Mouse (Mus musculus): Measurements from ENCODE around the gene Ostc. TPM values are rescaled to one million over a fixed set of nuclear protein-coding genes. Genes with fewer than 3 reads are reported as not detected.
A peak's percentile ranks its signal among the peaks of the same experiment; 100 is the strongest.

Ostc gene
- total and polyA plus RNA-seq, 2 experiments from 2014 or later: 150 to 152 TPM

GRCm38 (mm10) chr3:130702289-130702688 lies 7.0 kb downstream of the Ostc start:
- no peak overlapping the region for H3K4me3 ChIP-seq (ENCODE audit: low read depth, low read length)
- H3K4me2 ChIP-seq (ENCODE audit: low read depth, low read length): no peak overlapping the region
- peaks cover 69% of the 10 kb centered on the region for H3K36me3 ChIP-seq (replicated peaks; ENCODE audit: control insufficient read depth, insufficient read depth, low read length)
- no peak for TF ChIP-seq CTCF (IDR thresholded peaks at IDR 0.05; ENCODE audit: low read depth)
- TF ChIP-seq EP300 (IDR thresholded peaks at IDR 0.05; ENCODE audit: low read depth): no peak
- no peaks in the 10 kb centered on the region for H3K4me1 ChIP-seq (ENCODE audit: control insufficient read depth, insufficient read depth)
- DNase-seq (ENCODE audit: low spot score) (no peak), ATAC-seq (ENCODE audit: insufficient read depth, low read depth) (no peak)
- H3K27me3 ChIP-seq (ENCODE audit: control insufficient read depth, insufficient read depth, low read length): no peaks in the 10 kb centered on the region
- no peaks in the 10 kb centered on the region for H3K9me3 ChIP-seq (replicated peaks; ENCODE audit: control insufficient read depth, low read length)
- no peak overlapping the region for H3K9ac ChIP-seq (replicated peaks; ENCODE audit: low read depth, low read length)
- 83% methylated on average over 6 of the region's 6 CpGs for WGBS
- H3K27ac ChIP-seq (ENCODE audit: low read depth): no peak overlapping the region

GRCm38 (mm10) chr3:130697622-130698021 lies 11.6 kb downstream of the Ostc start:
- DNase-seq (ENCODE audit: low spot score) (no peak), ATAC-seq (ENCODE audit: insufficient read depth, low read depth) (no peak)
- no peaks in the 10 kb centered on the region for H3K9me3 ChIP-seq (replicated peaks; ENCODE audit: control insufficient read depth, low read length)
- no peak overlapping the region for H3K4me2 ChIP-seq (ENCODE audit: low read depth, low read length)
- H3K4me1 ChIP-seq (ENCODE audit: control insufficient read depth, insufficient read depth): no peaks in the 10 kb centered on the region
- H3K27me3 ChIP-seq (ENCODE audit: control insufficient read depth, insufficient read depth, low read length): no peaks in the 10 kb centered on the region
- peaks cover 56% of the 10 kb centered on the region for H3K36me3 ChIP-seq (replicated peaks; ENCODE audit: control insufficient read depth, insufficient read depth, low read length)
- TF ChIP-seq CTCF (IDR thresholded peaks at IDR 0.05; ENCODE audit: low read depth) (no peak), EP300 (IDR thresholded peaks at IDR 0.05; ENCODE audit: low read depth) (no peak)
- H3K4me3 ChIP-seq (ENCODE audit: low read depth, low read length): no peak overlapping the region
- no peak overlapping the region for H3K9ac ChIP-seq (replicated peaks; ENCODE audit: low read depth, low read length)
- 69% methylated on average over 4 of the region's 4 CpGs for WGBS
- H3K27ac ChIP-seq (ENCODE audit: low read depth): no peak overlapping the region

- no peak overlapping the region for H3K27ac ChIP-seq (ENCODE audit: low read depth)
- H3K36me3 ChIP-seq (replicated peaks; ENCODE audit: control insufficient read depth, insufficient read depth, low read length): peaks cover 28% of the 10 kb centered on the region
- DNase-seq (ENCODE audit: low spot score) (no peak), ATAC-seq (ENCODE audit: insufficient read depth, low read depth) (no peak)
- peaks cover 7% of the 10 kb centered on the region; the same call in 1 of the 2 replicates for H3K4me1 ChIP-seq (ENCODE audit: control insufficient read depth, insufficient read depth)
- no peaks in the 10 kb centered on the region for H3K27me3 ChIP-seq (ENCODE audit: control insufficient read depth, insufficient read depth, low read length)
- TF ChIP-seq CTCF (IDR thresholded peaks at IDR 0.05; ENCODE audit: low read depth): no peak
- TF ChIP-seq EP300 (IDR thresholded peaks at IDR 0.05; ENCODE audit: low read depth): no peak
- no peak overlapping the region for H3K9ac ChIP-seq (replicated peaks; ENCODE audit: low read depth, low read length)
- H3K9me3 ChIP-seq (replicated peaks; ENCODE audit: control insufficient read depth, low read length): no peaks in the 10 kb centered on the region
- 92% methylated on average over 7 of the region's 7 CpGs for WGBS
- no peak overlapping the region for H3K4me3 ChIP-seq (ENCODE audit: low read depth, low read length)
- H3K4me2 ChIP-seq (ENCODE audit: low read depth, low read length): no peak overlapping the region
These were observed 14.5 kb downstream of the Ostc start for GRCm38 (mm10) chr3:130694705-130695104.

GRCm38 (mm10) chr3:130694041-130694593 lies 15.1 kb downstream of the Ostc start:
- TF ChIP-seq EP300 (IDR thresholded peaks at IDR 0.05; ENCODE audit: low read depth): no peak
- TF ChIP-seq CTCF (IDR thresholded peaks at IDR 0.05; ENCODE audit: low read depth): peak; percentile 67
- no peak overlapping the region for H3K9ac ChIP-seq (replicated peaks; ENCODE audit: low read depth, low read length)
- H3K27ac ChIP-seq (ENCODE audit: low read depth): no peak overlapping the region
- DNase-seq (ENCODE audit: low spot score) (peak; percentile 25), ATAC-seq (ENCODE audit: insufficient read depth, low read depth) (no peak)
- H3K4me3 ChIP-seq (ENCODE audit: low read depth, low read length): no peak overlapping the region
- H3K27me3 ChIP-seq (ENCODE audit: control insufficient read depth, insufficient read depth, low read length): no peaks in the 10 kb centered on the region
- H3K36me3 ChIP-seq (replicated peaks; ENCODE audit: control insufficient read depth, insufficient read depth, low read length): peaks cover 23% of the 10 kb centered on the region
- no peaks in the 10 kb centered on the region for H3K9me3 ChIP-seq (replicated peaks; ENCODE audit: control insufficient read depth, low read length)
- H3K4me2 ChIP-seq (ENCODE audit: low read depth, low read length): no peak overlapping the region
- H3K4me1 ChIP-seq (ENCODE audit: control insufficient read depth, insufficient read depth): peaks cover 7% of the 10 kb centered on the region; the same call in 1 of the 2 replicates
- 64% methylated on average over 9 of the region's 9 CpGs for WGBS

- DNase-seq (ENCODE audit: low spot score) (no peak), ATAC-seq (ENCODE audit: insufficient read depth, low read depth) (peak; percentile 24; the same call in 1 of the 2 replicates)
- Histone ChIP-seq H3K9me3 (replicated peaks; ENCODE audit: control insufficient read depth, low read length) (no peaks in the 10 kb centered on the region), H3K4me3 (ENCODE audit: low read depth, low read length) (peak overlapping the region; percentile 48), H3K36me3 (replicated peaks; ENCODE audit: control insufficient read depth, insufficient read depth, low read length) (peaks cover 11% of the 10 kb centered on the region), H3K27ac (ENCODE audit: low read depth) (peak overlapping the region; percentile 87), H3K4me2 (ENCODE audit: low read depth, low read length) (peak overlapping the region; percentile 79), H3K4me1 (ENCODE audit: control insufficient read depth, insufficient read depth) (peaks cover 7% of the 10 kb centered on the region; the same call in 1 of the 2 replicates), H3K27me3 (ENCODE audit: control insufficient read depth, insufficient read depth, low read length) (no peaks in the 10 kb centered on the region), H3K9ac (replicated peaks; ENCODE audit: low read depth, low read length) (peak overlapping the region; percentile 60)
- TF ChIP-seq CTCF (IDR thresholded peaks at IDR 0.05; ENCODE audit: low read depth): no peak
- TF ChIP-seq EP300 (IDR thresholded peaks at IDR 0.05; ENCODE audit: low read depth): no peak
- WGBS: 13% methylated on average over 12 of the region's 12 CpGs
These were observed 17.6 kb downstream of the Ostc start for GRCm38 (mm10) chr3:130691596-130692170.

Data from heart, postnatal 0 days (tissue).